Mouse (Mus musculus) kidney, adult 11 months (tissue): ENCODE results near the gene Tshz2.
A peak's percentile ranks its signal among the peaks of the same experiment; 100 is the strongest.
"Not testable (repeated sequence)": the region's sequence is repeated elsewhere in the genome, so short reads cannot be mapped to it uniquely, and the experiment has no call there.

ENCODE experiments used
- DNase-seq: peaks from one replicate; pipeline ENCODE4 v3.0.0; 2022

Gene Tshz2

DNA sequence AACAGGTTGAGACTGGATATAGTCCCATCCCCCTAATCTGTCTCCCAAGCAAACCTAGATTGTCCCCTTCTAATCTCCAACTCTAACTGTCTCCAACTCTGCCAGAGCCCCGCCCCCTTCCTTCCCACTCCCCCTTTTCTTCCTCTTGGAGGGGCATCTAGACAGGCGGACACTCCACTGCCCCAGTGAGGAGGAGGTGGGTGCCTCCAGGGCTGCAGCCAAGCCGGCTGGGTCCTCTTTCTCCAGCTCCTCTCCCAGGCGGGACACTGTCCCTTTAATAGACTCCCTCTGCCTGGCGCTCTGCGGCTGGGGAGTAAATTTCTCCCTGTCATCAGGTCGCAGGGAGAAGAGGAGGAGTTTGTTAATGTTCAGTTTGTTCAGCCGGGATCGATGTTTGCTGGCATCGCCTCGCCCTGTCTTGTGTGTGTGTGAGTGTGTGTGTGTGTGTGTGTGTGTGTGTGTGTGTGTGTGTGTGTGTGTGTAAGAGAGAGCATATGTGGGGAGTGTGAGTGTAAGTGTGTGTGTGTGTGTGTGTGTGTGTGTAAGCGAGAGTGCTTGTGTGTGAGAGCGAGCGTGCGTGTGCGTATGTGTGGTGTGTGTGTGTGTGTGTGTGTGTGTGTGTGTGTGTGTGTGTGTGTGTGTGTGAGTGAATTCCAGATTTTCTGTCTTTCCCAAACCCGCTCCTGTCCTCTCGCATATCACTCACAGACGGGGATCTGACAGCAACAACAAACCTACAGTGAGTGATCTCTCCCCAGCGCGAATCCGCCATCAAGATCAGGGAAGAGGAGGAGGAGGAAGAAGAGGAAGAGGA, at the start of gene Tshz2:
Tshz2 (plus strand) TSS at position 676 of the 814 bp plus-strand sequence.
- DNase-seq, result peak; percentile 35

DNA sequence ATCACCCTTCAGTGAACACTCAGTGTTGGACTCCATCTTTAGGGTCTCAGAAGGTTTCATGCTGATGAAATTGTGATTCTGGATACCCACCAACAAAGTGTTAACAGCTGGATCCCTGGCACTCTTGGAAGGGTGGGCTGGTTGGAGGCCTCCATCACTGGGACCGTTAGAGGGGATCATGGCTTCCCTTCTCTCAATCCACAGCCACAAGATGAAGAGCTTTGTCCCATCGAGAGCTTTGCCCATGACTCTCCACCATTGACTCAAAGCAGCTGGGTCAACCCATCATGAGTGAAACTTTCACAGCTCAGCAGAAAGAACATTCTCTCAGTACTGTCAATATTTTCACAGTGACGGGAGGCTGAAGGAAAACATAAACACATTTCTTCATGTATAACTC, 49.3 kb upstream of the Tshz2 start:
- no peak for DNase-seq

DNA sequence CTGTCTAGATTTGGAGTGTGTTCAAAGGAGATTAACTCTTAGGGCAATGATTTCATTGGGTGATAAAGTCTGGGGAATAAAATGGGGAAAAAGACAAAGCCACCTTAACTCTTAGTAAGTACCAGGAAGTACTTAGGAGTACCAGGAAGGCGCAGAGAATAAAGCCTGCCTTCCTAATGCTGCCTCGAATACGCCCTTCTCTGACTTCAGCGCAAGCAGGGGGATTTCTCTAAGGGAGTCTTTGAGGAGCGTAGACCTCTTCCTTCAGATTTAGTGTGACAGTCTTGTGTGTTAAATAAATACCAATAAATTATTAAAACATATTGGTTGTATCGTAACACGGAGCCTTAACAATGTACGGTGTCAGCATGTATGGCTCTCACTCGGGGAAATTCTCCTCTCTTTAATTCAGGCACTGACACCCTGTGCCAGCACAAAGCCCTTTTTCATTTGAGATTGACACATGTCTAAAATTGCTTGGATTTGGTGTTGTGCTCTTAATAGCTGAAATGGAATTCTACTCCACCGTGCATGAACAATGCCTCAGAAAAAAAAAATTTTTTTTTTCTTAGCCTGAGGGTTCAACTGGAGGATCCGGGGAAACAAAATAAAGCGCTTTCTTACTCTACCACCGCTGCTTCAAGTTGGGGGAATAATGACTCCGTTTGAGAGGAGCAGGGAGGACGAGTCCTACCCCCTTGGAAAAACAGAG, 47.9 kb upstream of the Tshz2 start:
- DNase-seq, result no peak

DNA sequence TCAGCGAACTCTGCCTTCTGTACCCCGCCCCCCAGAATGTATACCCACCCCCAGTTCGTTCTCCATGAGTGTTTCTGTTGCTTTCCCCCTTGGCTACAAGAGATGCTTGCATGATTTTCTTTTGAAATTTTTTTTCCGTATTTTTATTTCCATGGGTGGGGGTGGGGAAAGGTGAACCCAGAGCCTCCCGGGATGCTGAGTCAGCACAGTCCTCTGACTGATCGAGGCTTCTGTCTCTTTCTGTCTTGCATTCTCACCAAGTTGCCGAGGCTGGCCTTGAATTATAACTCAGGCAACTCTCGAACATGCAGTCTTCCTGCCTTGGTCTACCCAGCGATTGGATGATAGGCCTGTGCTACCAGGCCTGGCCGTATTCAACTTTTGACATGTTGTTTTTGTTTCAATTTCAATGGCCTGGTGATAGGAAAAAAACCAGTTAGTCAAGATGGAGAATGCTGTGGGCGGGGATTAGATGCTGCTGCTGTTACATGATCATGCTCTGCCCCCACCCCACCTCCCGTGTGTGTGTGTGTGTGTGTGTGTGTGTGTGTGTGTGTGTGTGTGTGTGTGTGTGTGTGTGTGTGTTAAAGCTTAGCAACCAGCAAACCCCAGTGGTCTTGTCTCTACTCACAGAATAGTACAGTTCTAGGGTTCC, 47.1 kb upstream of the Tshz2 start:
- no peak for DNase-seq

DNA sequence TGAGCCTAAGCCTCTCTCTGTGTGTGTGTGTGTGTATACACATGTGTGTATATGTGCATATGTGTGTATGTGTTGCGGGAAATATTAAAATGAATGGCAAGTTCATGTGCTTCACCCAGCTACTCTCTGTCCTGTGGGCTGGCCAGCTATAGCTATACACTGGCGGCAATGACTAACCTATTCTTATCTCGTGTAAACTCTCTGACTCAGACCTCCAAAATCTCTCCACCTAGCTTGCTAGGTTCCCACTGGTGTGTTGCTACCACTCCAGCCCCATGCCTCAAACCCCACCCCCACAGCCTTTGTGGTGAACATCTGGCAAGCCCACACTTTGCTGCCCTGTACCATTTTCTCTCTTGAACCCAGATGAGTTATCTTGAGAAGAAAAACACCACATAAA, 46.1 kb upstream of the Tshz2 start:
- DNase-seq, result no peak

DNA sequence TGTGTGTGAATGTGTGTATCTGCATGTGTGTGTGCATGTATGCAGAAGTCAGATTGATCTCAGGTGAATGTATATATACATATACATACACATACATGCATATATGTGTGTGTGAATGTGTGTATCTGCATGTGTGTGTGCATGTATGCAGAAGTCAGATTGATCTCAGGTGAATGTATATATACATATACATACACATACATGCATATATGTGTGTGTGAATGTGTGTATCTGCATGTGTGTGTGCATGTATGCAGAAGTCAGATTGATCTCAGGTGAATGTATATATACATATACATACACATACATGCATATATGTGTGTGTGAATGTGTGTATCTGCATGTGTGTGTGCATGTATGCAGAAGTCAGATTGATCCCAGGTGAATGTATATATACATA, 45.2 kb upstream of the Tshz2 start, which contains the start of gene Gm11011:
Gm11011 (minus strand) TSS at position 101 of the 400 bp plus-strand sequence.
- not testable (repeated sequence) for DNase-seq

DNA sequence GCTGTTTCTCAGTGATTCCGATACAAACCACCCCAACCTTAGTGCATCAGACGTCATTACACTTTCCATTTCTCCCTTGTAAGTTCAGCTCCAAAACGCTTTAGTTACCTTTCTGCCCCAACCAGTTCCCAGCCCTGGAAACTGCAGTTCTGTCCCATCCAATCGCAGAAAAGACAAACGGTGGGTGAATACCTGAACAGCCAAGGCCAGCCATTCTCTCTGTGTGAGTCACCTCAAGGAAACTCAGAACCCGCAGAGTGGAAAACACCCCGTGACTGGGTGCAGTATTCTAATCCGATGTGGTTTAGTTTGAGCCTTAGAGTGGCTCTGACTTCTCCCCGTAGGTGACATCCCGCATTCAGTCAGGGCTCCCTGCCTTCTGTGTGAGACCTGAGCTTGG, 43.1 kb upstream of the Tshz2 start:
- DNase-seq, result no peak

DNA sequence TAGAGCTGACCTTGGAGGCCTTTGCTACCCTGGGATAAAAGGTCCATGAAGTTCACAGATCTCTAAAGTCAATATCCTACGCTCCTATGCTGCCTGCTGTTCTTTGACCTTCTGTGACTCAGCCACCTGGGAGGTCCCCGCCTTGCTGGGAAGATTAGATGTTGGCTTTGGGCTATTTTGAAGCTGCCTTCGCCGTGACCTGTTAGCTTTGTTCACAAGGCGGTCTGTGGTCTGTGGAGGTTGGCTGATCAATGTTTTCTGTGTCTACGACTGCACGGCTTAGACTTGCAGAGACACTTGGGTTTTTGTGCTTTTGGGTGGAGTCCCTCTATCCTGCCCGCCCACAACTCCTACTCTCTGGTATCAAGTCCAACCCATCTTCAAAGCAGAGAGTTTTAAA, 42.4 kb upstream of the Tshz2 start:
- DNase-seq, result no peak

DNA sequence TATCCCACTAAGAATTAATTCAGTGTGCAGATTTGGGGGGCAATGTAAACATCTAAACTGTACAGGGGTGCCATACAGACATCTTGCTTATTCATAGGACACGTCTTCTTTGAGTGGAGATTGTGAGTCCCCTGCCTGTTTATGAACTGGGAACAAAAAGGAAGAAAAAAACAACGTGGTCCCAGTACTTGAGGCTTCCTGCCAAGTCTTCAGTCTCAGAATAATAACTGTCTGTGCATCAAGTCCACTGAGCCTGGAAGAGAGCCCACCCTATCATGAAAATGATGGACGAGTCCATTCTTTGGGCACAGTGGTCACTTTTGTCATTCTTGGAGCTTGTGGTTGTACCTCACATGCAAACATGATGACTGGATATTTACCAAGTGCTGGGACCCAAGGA, 39.1 kb upstream of the Tshz2 start:
- no peak for DNase-seq

DNA sequence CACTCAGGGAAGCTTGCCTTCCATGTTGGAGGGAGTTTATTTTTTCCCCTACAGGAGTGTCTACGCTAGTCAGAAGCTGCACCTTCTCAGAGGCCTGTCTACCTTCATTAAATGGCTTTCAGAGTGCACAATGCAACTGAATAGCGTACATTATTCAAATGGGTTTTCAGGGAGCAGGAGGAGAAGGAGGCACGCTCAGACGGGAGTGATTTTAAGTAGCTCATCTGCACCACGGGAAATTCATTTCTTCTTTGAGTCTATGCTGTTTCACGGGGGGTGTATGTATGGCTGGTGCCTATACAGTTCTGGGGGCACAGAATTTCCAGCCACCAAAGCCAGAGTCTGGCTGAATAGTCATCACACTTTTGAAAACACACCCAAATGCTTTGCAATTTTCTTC, 35.5 kb upstream of the Tshz2 start:
- no peak for DNase-seq

DNA sequence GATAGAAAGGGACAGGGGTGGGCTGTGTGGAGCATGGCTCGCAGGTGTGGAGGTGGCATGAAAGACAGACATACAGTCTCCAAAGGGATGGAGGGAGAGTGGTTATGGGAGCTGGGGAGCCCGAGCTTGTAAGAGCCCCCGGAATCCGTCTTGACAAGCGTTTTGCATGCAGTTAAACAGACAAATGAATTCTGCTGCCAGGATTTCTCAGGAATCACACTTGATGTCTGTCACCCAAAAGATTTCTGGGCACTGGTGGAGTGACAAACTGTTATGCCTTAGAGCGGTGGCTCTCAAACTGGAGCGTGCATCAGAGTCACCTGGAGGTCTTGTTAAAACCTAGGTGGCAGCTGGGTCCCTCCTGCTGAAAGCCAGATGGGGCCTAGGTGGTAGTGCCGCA, 34.8 kb upstream of the Tshz2 start:
- DNase-seq, result no peak

DNA sequence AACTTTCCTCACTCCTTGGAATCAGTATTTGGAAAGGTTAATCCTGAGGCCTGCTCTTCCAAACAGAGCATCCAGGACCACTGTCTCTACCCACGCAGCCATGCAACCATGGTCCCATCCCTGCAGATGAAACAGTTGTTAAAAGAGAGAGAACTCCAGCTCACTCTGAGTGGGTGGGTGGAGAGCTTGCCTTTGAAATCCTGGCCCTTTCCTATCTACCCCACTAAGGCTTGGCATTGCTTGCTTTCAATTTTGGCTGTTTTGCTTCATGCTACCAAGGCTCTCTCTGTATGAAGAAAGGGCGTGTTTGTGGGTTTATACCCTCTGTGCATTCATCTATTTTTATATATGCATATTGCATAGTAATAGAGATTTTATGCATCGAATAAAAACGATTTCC, 33.2 kb upstream of the Tshz2 start:
- DNase-seq, result no peak

DNA sequence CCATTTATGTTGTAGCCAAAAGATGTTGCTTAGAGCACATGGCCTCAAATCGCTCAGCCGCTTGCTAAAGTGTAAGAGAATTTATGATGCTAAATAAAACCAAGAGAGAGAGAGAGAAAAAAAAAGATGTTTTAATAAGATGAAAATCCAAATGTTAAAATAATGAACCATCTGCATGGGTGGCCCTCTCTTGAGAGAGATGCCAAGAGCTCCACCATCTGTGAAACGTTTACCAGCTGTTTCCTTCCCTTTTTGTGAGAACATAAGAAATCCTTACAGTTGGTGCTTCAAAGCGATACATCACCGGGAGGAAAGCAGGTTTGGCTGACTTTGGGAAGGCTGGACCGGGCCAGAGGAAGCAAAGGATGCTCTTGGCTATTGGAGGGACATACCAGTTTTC, 32.6 kb upstream of the Tshz2 start:
- DNase-seq, result no peak

DNA sequence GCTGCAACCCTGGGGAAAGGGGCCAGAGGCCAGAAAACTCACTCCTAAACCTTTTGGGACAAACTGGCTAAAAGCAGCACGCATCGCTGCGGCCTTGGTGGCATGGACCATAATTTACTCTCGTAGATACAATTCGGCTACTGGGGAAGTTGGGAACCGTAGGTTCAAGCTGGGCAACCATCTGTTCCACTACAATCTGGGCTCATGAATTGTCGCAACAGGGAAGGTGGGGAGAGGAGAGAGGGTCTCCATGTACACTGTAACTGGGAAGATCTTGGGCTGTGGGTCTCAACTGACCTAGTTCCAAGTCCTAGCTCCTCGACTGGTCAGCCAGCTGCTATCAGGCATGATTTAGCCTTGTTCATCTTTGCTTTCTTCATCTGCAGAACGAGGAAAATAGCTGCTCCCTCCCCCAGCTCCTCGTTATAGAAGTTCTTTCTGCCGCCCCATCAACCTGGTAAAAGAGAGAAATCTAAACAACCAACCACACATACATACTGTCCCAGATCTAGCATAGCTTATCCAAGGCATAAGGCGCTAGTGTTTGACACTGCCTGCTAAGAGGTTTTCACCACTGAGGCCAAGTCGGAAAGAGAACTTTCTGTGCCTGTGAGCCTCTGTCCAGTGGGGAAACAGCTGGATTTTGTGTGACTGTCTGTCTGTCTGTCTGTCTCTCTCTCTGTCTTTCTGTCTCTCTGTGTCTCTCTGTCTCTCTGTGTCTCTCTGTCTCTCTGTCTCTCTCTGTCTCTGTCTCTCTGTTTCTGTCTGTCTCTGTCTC, 25.7 kb upstream of the Tshz2 start:
- DNase-seq, result no peak

DNA sequence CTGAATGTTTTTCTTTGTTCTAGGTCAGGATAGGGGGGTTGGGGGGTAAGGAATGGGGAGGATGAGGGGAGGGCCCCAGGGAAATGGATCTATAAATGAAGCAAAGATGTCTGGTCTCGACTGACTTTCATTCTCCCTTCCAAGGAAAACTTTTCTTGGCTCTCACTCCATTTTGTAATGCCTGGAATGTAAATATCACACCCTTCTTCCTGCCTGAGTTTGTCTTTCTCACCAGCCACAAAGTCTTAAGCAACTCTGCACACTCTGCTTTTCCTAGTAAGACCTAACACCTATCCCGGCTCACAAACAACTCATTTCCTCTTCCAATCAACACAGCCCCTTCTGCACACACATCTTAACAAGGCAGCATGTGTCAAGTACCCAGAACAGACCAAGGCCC, 25.0 kb upstream of the Tshz2 start:
- DNase-seq, result no peak

DNA sequence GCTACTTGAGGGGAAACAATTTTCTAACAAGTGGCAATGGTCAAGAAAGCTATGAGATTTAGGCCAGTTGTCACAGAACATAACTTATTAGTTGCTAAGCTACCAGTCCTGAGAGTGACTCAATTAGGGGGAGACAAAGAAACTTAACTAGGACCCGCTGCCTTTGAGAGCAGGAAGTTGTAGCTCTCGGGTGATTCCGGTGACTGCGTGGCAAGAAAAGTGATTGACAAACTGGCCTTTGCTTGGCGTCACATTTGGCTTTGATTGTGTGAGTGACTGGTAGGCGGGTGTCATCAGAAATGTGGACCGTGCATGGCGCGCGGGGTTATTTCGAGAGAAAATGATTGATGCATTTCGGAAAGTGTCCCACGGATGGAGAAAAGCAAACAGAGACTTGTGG, 22.9 kb upstream of the Tshz2 start:
- no peak for DNase-seq

DNA sequence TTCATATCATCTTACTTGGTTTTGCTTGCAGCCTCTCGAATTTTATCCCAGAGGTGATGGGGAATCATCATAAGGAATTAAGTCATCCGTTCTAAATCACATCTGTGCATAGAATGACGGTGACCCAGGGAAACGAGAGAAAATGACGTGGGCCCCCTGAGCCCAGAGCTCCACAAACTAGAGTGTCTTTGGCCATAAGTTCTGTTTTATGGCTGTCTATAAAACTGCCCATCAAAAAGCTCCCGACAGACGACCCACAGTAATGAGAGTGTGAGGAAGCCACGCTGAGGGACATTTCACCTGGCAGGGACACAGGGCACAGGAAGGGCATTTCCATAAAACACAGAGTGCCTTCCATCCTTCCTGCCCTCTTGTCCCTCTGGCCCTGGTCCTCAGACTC, 21.9 kb upstream of the Tshz2 start:
- DNase-seq, result no peak

DNA sequence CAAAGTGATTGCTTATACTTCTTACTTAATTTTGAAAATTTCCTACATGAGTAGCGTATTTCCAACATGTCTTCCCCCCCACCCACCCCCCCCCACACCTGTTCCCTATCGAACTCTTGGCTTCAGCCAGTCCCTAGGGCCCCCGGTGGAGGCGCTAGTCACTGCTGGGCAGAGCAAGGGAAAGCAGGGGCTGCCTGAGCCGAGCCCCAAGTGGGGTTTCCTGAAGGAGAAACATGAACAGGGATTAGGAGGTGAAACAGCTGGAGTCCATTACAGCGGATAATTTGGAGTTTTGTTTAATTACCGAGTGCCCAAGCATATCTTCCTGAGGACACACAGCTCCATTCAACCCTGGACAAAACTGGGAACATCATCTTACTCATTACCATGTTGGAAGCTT, 21.3 kb upstream of the Tshz2 start:
- DNase-seq, result no peak

DNA sequence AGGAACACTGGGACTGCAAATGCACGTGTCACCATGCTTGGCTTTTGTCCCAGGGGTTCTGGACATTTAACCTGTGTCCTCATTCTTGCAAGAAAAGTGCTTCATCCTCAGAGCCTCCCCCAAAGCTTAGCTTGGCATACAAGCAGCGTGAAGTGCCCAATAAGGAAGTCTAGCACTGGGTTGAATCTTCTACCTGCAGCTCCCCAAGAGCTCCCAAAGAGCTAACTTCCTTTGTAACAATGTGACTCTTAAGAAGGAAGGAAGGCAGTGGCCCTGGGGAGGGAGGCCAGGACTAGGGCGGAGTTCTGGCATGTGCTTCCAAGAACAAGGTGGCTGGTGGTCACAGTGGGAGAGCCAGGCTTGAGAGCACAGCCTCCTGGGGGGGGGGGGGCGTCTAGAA, 18.1 kb upstream of the Tshz2 start:
- no peak for DNase-seq

DNA sequence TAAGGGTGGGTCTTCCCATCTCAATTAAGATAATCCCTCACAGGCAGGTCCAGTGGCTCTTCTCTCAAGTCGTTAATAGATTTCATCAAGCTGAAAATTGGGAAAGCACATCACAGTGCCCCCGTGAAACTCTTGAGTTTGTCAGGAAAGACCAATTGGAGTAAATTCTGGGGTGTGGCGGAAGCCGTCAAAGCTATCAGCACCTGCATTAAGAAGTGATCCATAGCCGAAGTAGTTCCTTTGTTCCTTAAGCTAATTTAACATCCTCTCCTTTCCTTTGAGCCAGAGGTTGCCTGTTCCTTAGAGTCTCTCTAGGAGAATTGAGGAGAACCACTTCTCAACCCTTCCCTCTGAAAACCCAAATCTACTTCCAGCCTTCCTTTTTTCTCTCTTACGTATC, 16.8 kb upstream of the Tshz2 start:
- DNase-seq, result no peak

DNA sequence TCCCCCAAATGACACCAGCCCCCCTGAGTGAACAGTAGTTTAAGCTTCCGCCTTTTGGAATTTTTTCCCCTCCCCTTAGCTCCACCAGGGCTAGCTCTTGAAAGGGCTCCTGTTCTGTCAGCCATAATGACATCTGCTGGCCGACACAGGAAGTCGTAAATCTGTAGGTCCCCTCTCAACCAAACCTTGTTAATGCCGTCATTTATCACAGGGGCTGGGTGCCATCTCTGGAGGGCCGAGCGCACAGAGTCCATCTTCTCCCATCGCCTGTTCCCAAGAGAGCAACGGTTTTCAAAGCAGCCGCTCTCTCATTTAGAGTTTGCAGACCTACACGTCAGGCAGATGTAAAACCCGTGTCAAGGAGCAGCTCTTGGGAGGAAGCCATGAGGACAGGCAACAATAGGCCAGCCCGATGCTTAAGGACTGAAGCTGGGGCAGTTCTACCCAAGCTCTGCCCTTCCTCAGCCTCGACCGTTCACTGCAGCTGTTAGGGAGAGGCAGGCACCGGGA, 11.6 kb upstream of the Tshz2 start:
- DNase-seq, result peak; percentile 35

DNA sequence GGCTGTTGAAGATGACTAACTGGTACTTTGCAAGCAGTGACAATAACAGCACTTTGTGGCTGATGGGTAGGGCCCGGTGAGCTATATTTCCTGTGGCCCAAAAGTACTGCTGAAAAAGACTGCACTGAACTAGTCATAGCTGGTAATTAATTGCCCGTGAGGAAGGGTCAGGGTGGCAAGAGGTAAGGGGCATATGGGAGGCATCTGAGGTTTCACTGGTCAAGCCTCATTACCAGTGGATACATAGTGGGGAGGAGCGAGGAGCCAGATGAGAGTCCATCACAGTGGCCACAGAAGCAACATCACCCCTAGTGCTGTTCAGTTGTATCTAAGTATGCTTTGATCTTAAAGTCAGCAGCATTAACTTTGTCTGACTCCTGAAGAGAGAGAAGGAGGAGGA, 2.7 kb upstream of the Tshz2 start:
- DNase-seq, result no peak
